Mouse (Mus musculus): Measurements from ENCODE around the gene Rapgef5.

The Rapgef5 gene

GRCm38 (mm10) chr12:117678916-117679315 is 162.6 kb downstream of the Rapgef5 start:
- DNase-seq: no peak

GRCm38 (mm10) chr12:117679795-117680194 is 163.5 kb downstream of the Rapgef5 start:
- DNase-seq: no peak

- DNase-seq: no peak
Measured at GRCm38 (mm10) chr12:117681273-117681672, 165.0 kb downstream of the Rapgef5 start.

GRCm38 (mm10) chr12:117683377-117683776 is 167.1 kb downstream of the Rapgef5 start:
- DNase-seq: no peak

- DNase-seq: no peak
Measured at GRCm38 (mm10) chr12:117683984-117684383, 167.7 kb downstream of the Rapgef5 start.

- no peak for DNase-seq
Measured at GRCm38 (mm10) chr12:117684788-117685187, 168.5 kb downstream of the Rapgef5 start.

- no peak for DNase-seq
Measured at GRCm38 (mm10) chr12:117685336-117685735, 169.1 kb downstream of the Rapgef5 start.

GRCm38 (mm10) chr12:117686732-117687131 is 170.5 kb downstream of the Rapgef5 start:
- no peak for DNase-seq

GRCm38 (mm10) chr12:117688655-117689548 is 172.6 kb downstream of the Rapgef5 start:
- DNase-seq: peak; percentile 67

- DNase-seq: no peak
Measured at GRCm38 (mm10) chr12:117691336-117691735, 175.1 kb downstream of the Rapgef5 start.

GRCm38 (mm10) chr12:117692775-117693174 is 176.5 kb downstream of the Rapgef5 start:
- DNase-seq: no peak

GRCm38 (mm10) chr12:117699950-117700665 is 183.8 kb downstream of the Rapgef5 start:
- DNase-seq: no peak

GRCm38 (mm10) chr12:117700927-117701326 is 184.6 kb downstream of the Rapgef5 start:
- no peak for DNase-seq

GRCm38 (mm10) chr12:117702291-117702690 is 186.0 kb downstream of the Rapgef5 start:
- no peak for DNase-seq

GRCm38 (mm10) chr12:117702928-117703327 is 186.6 kb downstream of the Rapgef5 start:
- DNase-seq: no peak

GRCm38 (mm10) chr12:117703413-117703812 is 187.1 kb downstream of the Rapgef5 start:
- DNase-seq: no peak

- DNase-seq: no peak
Measured at GRCm38 (mm10) chr12:117705308-117705707, 189.0 kb downstream of the Rapgef5 start.

- DNase-seq: no peak
Measured at GRCm38 (mm10) chr12:117709280-117709679, 193.0 kb downstream of the Rapgef5 start.

- DNase-seq: no peak
Measured at GRCm38 (mm10) chr12:117712474-117712873, 196.2 kb downstream of the Rapgef5 start.

- DNase-seq: no peak
Measured at GRCm38 (mm10) chr12:117713616-117714015, 197.3 kb downstream of the Rapgef5 start.

GRCm38 (mm10) chr12:117720794-117721747 is 204.8 kb downstream of the Rapgef5 start:
- no peak for DNase-seq

GRCm38 (mm10) chr12:117721748-117722150 is 205.5 kb downstream of the Rapgef5 start:
- no peak for DNase-seq

- no peak for DNase-seq
Measured at GRCm38 (mm10) chr12:117725011-117725410, 208.7 kb downstream of the Rapgef5 start.

All from right cerebral cortex, postnatal 4 days (tissue).